Mouse (Mus musculus) lung, postnatal 25 days (tissue): ENCODE measurements around the gene Tacstd2.
"Not testable (repeated sequence)": the region's sequence is repeated elsewhere in the genome, so short reads cannot be mapped to it uniquely, and the experiment has no call there.

Source experiments
- DNase-seq: peaks from one replicate; pipeline ENCODE4 v3.0.0; 2022; ENCODE audit warnings: low spot score

The Tacstd2 gene

GRCm38 (mm10) chr6:67535777-67536054 is at the start of gene Tacstd2:
TSS of gene Tacstd2 (minus strand) at chr6:67535796.
- peak; percentile 64 for DNase-seq

GRCm38 (mm10) chr6:67566270-67566669 is 30.7 kb upstream of the Tacstd2 start:
- DNase-seq = no peak

DNA sequence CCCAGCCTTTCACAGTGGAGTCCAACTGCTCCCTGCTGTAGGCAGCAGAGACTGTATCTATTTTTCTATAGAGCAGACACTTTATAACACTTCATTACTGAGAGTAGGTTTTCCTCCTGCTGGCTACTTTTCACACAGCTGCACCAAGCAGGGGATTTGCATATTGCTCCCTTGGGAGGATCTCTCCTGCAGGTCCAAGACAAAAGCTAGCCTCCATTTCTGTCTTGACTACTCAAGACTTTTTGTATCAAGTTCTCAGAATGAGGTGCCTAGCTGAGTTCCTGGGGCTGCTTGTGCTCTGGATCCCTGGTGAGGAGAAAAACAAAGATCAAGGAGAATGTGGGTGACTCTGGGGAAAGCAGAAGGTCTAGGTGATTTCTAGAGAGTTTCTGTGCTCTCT is 19.8 kb upstream of the Tacstd2 start:
- DNase-seq = peak; percentile 31

- DNase-seq = no peak
Measured at GRCm38 (mm10) chr6:67549550-67549949, 14.0 kb upstream of the Tacstd2 start.

GRCm38 (mm10) chr6:67535005-67535776 is 405 bp downstream of the Tacstd2 start:
- peak; percentile 51 for DNase-seq

DNA sequence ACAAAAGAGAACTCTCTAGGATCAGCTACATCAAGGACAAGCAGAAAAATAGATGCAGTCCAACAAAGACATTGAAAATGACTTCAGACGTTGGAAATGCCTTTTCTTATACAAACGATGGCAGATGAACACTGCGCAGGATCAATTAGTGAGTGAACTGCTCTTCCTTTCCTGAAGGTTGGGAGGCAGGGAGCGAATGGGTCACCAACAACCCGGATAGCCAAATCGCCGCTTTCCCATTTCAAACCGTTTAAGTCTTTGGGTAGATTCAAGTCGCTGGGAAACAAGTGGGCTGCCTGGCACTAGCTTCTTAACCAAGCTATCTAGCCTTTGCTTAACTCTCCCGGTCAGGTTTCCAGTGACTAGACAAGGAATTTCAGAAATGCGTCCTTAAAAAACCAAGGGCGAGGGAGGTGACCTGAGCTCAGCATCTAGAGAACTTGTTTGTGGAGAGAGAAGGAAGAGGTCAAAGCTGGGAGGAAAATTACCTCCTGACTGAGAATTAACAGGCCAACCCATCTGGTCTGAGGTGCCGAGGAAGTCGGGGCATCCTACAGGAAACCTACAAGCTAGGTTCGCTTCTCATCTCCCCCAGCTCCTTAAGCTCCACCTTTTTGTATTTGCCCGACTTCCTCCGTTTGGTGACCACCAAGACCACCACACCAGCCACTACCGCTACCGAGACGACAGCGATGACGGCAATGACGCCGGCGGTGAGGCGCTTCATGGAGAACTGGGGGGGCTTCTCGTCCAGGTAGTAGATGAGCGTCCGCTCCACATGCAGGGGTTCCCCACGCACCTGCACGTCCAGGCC is 1.2 kb downstream of the Tacstd2 start:
- peak; percentile 1 for DNase-seq

DNA sequence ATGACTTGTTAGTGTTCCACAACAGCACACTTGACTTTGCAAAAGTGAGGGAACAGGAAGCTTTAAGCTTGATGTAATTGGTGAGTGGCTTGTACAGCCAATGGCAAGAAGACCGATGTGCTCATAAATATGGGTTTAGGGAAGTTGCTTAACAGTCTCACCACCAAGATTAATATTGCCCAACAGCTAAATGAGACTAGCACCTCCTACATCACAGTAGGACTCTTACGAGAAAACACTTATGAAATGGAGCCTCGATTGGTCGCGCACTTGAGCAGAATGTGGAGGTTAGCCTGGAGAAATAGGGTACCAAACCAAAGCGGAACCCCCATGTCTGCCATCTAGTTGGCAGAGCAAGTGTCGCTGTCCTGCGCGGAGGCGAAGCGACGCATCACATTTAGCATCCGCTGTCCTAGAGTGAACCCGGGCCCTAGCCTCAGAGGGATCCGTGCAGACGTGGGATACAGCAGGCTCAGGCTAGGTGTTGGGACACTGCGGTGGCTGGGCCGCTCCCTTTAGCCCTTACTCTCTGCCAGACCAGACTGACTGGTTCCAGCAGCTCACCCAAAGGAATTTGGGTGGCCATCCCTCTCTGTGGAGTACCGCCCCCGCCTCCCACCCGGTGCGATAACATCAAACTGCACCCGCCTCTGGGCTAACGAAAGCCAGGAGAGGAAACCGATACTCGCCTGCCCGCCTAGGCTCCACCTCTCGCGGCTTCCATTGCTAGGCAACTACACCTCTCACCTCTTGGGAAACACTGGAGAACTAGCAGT is 2.7 kb downstream of the Tacstd2 start:
- peak; percentile 76 for DNase-seq

GRCm38 (mm10) chr6:67531822-67532162 is 3.8 kb downstream of the Tacstd2 start:
- no peak for DNase-seq

DNA sequence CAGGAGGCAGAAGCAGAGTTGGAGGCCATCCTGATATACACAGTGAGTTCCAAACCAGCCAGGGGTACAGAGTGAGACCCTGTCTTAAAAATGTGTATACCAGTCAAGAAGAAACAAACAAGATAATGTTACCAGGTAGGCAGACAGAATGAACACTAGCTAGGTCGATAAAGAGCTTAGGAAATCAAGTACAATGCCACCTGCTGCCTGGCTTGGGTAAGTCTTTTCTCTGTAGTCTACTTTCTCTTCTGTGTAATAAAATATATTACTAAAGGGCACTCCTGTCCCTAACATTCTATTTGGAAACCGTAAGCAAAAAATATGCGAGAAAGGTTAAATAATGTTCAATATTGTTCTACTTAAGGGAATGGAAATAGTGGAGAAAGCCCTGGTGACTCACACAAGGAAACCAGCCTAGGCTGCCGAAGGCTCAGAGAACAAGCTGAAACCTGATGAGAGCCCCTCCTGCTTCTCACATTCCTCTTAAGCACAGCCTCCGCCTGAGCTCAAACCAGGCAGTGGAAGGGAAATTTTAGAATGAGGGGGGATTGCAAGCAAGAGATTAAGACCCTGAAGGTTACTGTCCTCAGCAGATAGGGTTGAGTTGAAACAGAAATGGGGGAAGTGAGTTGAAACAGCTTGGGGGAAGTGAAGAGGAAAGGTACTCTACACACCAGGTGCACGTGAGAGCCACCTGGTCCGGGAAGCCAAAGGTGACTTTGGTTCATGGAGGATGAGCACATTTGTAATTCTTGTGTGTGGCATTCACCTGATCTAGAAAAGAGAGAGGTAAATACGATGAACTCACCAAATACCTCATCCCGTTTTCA is 4.4 kb downstream of the Tacstd2 start:
- peak; percentile 28 for DNase-seq

GRCm38 (mm10) chr6:67526356-67526755 is 9.2 kb downstream of the Tacstd2 start:
- no peak for DNase-seq

DNA sequence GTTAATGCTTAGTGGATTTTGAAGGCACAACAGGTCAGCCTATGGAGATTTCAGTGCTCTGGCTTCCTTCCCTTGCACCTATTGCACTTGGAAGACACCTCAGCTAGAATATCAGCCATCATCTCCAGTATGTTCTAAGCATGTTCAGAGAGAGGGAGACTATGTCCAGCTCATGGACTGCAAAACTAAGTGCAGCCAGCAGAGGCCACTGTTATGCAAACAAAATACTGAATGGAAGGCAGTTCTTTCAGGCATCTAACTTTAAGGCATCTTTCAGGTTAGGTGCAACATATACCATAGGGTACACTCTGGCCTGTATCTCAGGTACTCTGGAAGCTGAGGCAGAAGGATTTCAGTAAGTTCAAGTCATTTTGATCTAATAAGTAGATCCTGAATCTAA is 24.8 kb downstream of the Tacstd2 start:
- DNase-seq = peak; percentile 43

GRCm38 (mm10) chr6:67501938-67502337 is 33.7 kb downstream of the Tacstd2 start:
- not testable (repeated sequence) for DNase-seq

- DNase-seq = no peak
Measured at GRCm38 (mm10) chr6:67491755-67492154, 43.8 kb downstream of the Tacstd2 start, which contains the start of gene Il23r. TSS of gene Il23r (minus strand) at chr6:67491855.
